Mouse (Mus musculus): ENCODE data around the gene Ppp1r7. TPM values are rescaled to one million over a fixed set of nuclear protein-coding genes. Genes with fewer than 3 reads are reported as not detected.

The Ppp1r7 gene
- polyA plus RNA-seq, 1 experiment from 2014 or later: 78.7 TPM

GRCm38 (mm10) chr1:93362661-93363060 lies 20.0 kb downstream of the Ppp1r7 start:
- H3K4me3 ChIP-seq: no peak overlapping the region
- peaks cover 88% of the 10 kb centered on the region for H3K36me3 ChIP-seq
- H3K27ac ChIP-seq (replicated peaks): no peak overlapping the region
- 85% methylated on average over 4 of the region's 4 CpGs for WGBS
- no peaks in the 10 kb centered on the region for H3K4me1 ChIP-seq
- no peak overlapping the region for H3K4me2 ChIP-seq (replicated peaks)
- no peaks in the 10 kb centered on the region for H3K27me3 ChIP-seq
- H3K9me3 ChIP-seq: no peaks in the 10 kb centered on the region
- H3K9ac ChIP-seq (replicated peaks): no peak overlapping the region
- no peak for ATAC-seq (ENCODE audit: low FRiP score, low read depth)

- Histone ChIP-seq H3K4me2 (replicated peaks) (no peak overlapping the region), H3K27ac (replicated peaks) (no peak overlapping the region), H3K4me1 (no peaks in the 10 kb centered on the region), H3K27me3 (no peaks in the 10 kb centered on the region), H3K9me3 (no peaks in the 10 kb centered on the region), H3K9ac (replicated peaks) (no peak overlapping the region), H3K36me3 (peaks cover 66% of the 10 kb centered on the region), H3K4me3 (no peak overlapping the region)
- no peak for ATAC-seq (ENCODE audit: low FRiP score, low read depth)
- WGBS: 96% methylated on average over 6 of the region's 6 CpGs
Measured at GRCm38 (mm10) chr1:93365641-93366040, 23.0 kb downstream of the Ppp1r7 start.

DNA sequence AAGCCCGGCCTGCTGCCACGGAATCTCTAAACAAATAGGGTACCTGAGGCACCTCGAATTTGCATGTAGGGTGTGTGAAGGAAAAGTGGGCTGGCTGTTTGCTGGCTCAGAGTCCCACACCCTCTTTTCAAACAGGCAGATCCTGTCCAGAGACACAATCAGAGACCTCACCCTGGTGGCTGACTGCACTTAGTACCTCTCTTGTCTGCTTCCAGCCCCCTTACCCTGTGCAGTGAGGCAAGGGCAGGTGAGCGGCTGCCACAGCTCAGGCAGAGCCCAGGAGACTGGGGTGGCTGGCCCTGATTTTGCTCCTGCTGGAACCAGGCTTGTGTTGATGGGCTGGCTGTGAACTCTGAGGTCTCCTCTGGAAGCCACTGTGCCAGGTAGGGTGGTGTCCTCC lies 31.0 kb downstream of the Ppp1r7 start, which contains the start of gene Ano7:
Gene Ano7 (plus strand): TSS at position 266 of the 400 bp plus-strand sequence.
- no peaks in the 10 kb centered on the region for H3K4me1 ChIP-seq
- H3K27me3 ChIP-seq: no peaks in the 10 kb centered on the region
- 79% methylated on average over 4 of the region's 4 CpGs for WGBS
- no peak within 1 kb of the TSS for H3K27ac ChIP-seq (replicated peaks)
- H3K9me3 ChIP-seq: no peaks in the 10 kb centered on the region
- ATAC-seq (ENCODE audit: low FRiP score, low read depth): no peak
- no peak within 1 kb of the TSS for H3K4me3 ChIP-seq
- H3K36me3 ChIP-seq: no peaks in the 10 kb centered on the region
- no peak within 1 kb of the TSS for H3K9ac ChIP-seq (replicated peaks)
- no peak within 1 kb of the TSS for H3K4me2 ChIP-seq (replicated peaks)

- no peak overlapping the region for H3K4me2 ChIP-seq (replicated peaks)
- no peak overlapping the region for H3K9ac ChIP-seq (replicated peaks)
- no peaks in the 10 kb centered on the region for H3K36me3 ChIP-seq
- H3K27me3 ChIP-seq: no peaks in the 10 kb centered on the region
- H3K4me3 ChIP-seq: no peak overlapping the region
- H3K9me3 ChIP-seq: no peaks in the 10 kb centered on the region
- WGBS: 74% methylated on average over 5 of the region's 5 CpGs
- H3K27ac ChIP-seq (replicated peaks): no peak overlapping the region
- H3K4me1 ChIP-seq: no peaks in the 10 kb centered on the region
- ATAC-seq (ENCODE audit: low FRiP score, low read depth): no peak
Measured at GRCm38 (mm10) chr1:93377307-93377706, 34.7 kb downstream of the Ppp1r7 start.

GRCm38 (mm10) chr1:93379117-93379516 lies 36.5 kb downstream of the Ppp1r7 start:
- no peak for ATAC-seq (ENCODE audit: low FRiP score, low read depth)
- Histone ChIP-seq H3K27ac (replicated peaks) (no peak overlapping the region), H3K4me3 (no peak overlapping the region), H3K9ac (replicated peaks) (no peak overlapping the region), H3K4me2 (replicated peaks) (no peak overlapping the region), H3K4me1 (no peaks in the 10 kb centered on the region), H3K27me3 (no peaks in the 10 kb centered on the region), H3K9me3 (no peaks in the 10 kb centered on the region), H3K36me3 (no peaks in the 10 kb centered on the region)
- WGBS: 79% methylated on average over 5 of the region's 5 CpGs

GRCm38 (mm10) chr1:93387198-93387597 lies 44.5 kb downstream of the Ppp1r7 start:
- no peak overlapping the region for H3K27ac ChIP-seq (replicated peaks)
- no peak for ATAC-seq (ENCODE audit: low FRiP score, low read depth)
- 91% methylated on average over 2 of the region's 2 CpGs for WGBS
- no peak overlapping the region for H3K4me2 ChIP-seq (replicated peaks)
- H3K4me3 ChIP-seq: no peak overlapping the region
- H3K36me3 ChIP-seq: no peaks in the 10 kb centered on the region
- no peaks in the 10 kb centered on the region for H3K27me3 ChIP-seq
- H3K4me1 ChIP-seq: no peaks in the 10 kb centered on the region
- no peaks in the 10 kb centered on the region for H3K9me3 ChIP-seq
- no peak overlapping the region for H3K9ac ChIP-seq (replicated peaks)

- no peak for ATAC-seq (ENCODE audit: low FRiP score, low read depth)
- 75% methylated on average over 2 of the region's 2 CpGs for WGBS
Measured at GRCm38 (mm10) chr1:93388906-93389305, 46.3 kb downstream of the Ppp1r7 start.

DNA sequence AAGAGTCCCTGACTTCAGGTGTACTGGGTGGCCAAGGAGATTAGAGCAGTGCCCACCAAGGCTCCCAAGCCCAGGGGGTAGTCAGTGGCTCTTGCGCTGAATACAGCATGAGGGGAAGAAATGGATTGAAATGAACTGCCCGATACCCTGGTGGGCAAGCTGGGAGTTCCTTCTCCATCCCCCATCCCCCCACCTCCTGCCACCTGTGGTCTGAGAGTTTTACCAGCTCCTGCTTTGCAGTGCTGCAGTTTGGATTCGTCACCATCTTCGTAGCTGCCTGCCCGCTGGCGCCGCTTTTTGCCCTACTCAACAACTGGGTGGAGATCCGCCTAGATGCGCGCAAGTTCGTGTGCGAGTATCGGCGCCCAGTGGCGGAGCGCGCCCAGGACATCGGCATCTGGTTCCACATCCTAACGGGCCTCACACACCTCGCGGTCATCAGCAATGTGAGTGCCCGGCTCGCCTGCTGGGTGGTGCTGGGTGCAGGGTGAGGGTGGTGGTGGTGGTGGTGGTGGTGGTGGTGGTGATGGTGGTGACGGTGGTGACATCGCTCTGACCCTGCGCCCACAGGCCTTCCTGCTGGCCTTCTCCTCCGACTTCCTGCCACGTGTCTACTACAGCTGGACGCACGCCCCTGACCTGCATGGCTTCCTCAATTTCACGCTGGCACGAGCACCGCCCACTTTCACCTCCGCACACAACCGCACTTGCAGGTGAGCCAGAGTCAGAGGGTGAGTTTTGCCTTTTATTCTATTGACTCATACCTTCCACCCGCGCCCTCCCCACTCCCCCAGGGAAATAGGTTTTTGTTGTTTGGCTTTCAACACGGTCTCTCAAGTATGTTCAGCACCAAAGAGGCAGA lies 58.8 kb downstream of the Ppp1r7 start:
- Histone ChIP-seq H3K4me3 (peak overlapping the region; percentile 18; the same call in 1 of the 2 replicates), H3K9me3 (no peaks in the 10 kb centered on the region), H3K4me1 (no peaks in the 10 kb centered on the region), H3K9ac (replicated peaks) (no peak overlapping the region), H3K4me2 (replicated peaks) (peak overlapping the region; percentile 37), H3K27ac (replicated peaks) (no peak overlapping the region), H3K36me3 (peaks cover 3% of the 10 kb centered on the region; the same call in 1 of the 2 replicates), H3K27me3 (peaks cover 9% of the 10 kb centered on the region; the same call in 1 of the 2 replicates)
- 22% methylated on average over 38 of the region's 38 CpGs for WGBS
- ATAC-seq (ENCODE audit: low FRiP score, low read depth): no peak

More at GRCm38 (mm10) chr1:93388906-93389305, 46.3 kb downstream of the Ppp1r7 start:
- Histone ChIP-seq H3K4me2 (replicated peaks) (no peak overlapping the region), H3K4me3 (no peak overlapping the region), H3K27ac (replicated peaks) (no peak overlapping the region), H3K4me1 (no peaks in the 10 kb centered on the region), H3K9me3 (no peaks in the 10 kb centered on the region), H3K9ac (replicated peaks) (no peak overlapping the region), H3K36me3 (no peaks in the 10 kb centered on the region), H3K27me3 (no peaks in the 10 kb centered on the region)

- no peak overlapping the region for H3K4me2 ChIP-seq (replicated peaks)
- H3K9me3 ChIP-seq: no peaks in the 10 kb centered on the region
- H3K27ac ChIP-seq (replicated peaks): no peak overlapping the region
- no peak overlapping the region for H3K9ac ChIP-seq (replicated peaks)
- H3K4me1 ChIP-seq: no peaks in the 10 kb centered on the region
- peaks cover 9% of the 10 kb centered on the region; the same call in 1 of the 2 replicates for H3K27me3 ChIP-seq
- no peak for ATAC-seq (ENCODE audit: low FRiP score, low read depth)
- WGBS: 85% methylated on average over 4 of the region's 4 CpGs
- peaks cover 22% of the 10 kb centered on the region for H3K36me3 ChIP-seq
- H3K4me3 ChIP-seq: no peak overlapping the region
Measured at GRCm38 (mm10) chr1:93403403-93403802, 60.7 kb downstream of the Ppp1r7 start.

Small RNAs within 50 kb of the gene (microRNA-seq; reads per million reads assigned to microRNA genes)
- not detected for gene Mir6345
- gene Mir6902: not detected

Other genes with a start within 250 kb of the Ppp1r7 start
- 125 and 126 TPM in 2 replicates for gene Kif1a, start 240.9 kb upstream of the Ppp1r7 start, polyA plus RNA-seq (2016; fragmentation: Nextera tagmentation; extraction: Ambion mirVana)
- gene Agxt, start 207.6 kb upstream of the Ppp1r7 start, polyA plus RNA-seq (2016; fragmentation: Nextera tagmentation; extraction: Ambion mirVana): not detected in 2 replicates
- gene 2310007B03Rik, start 181.9 kb upstream of the Ppp1r7 start, polyA plus RNA-seq (2016; fragmentation: Nextera tagmentation; extraction: Ambion mirVana): 0.25 and 0.32 TPM in 2 replicates
- gene Crocc2, start 174.1 kb upstream of the Ppp1r7 start, polyA plus RNA-seq (2016; fragmentation: Nextera tagmentation; extraction: Ambion mirVana): 0.16 and 0.18 TPM in 2 replicates
- 13.1 and 15.3 TPM in 2 replicates for gene Sned1, start 107.0 kb upstream of the Ppp1r7 start, polyA plus RNA-seq (2016; fragmentation: Nextera tagmentation; extraction: Ambion mirVana)
- gene Mterf4, start 36.9 kb upstream of the Ppp1r7 start, polyA plus RNA-seq (2016; fragmentation: Nextera tagmentation; extraction: Ambion mirVana): 34.7 and 35.1 TPM in 2 replicates
- 19.1 and 20.3 TPM in 2 replicates for gene Pask, start 628 bp downstream of the Ppp1r7 start, polyA plus RNA-seq (2016; fragmentation: Nextera tagmentation; extraction: Ambion mirVana)
- gene Ano7, start 31.1 kb downstream of the Ppp1r7 start, polyA plus RNA-seq (2016; fragmentation: Nextera tagmentation; extraction: Ambion mirVana): 0.13 and 0.17 TPM in 2 replicates
- 96.3 and 104 TPM in 2 replicates for gene Hdlbp, start 136.0 kb downstream of the Ppp1r7 start, polyA plus RNA-seq (2016; fragmentation: Nextera tagmentation; extraction: Ambion mirVana)
- 5.5 and 5.7 TPM in 2 replicates for gene Farp2, start 169.2 kb downstream of the Ppp1r7 start, polyA plus RNA-seq (2016; fragmentation: Nextera tagmentation; extraction: Ambion mirVana)